Mouse (Mus musculus) layer of hippocampus, postnatal 36 days (tissue): ENCODE data around the gene Rps2. TPM values are rescaled to one million over a fixed set of nuclear protein-coding genes. Genes with fewer than 3 reads are reported as not detected.
"Not testable (repeated sequence)": the region's sequence is repeated elsewhere in the genome, so short reads cannot be mapped to it uniquely, and the experiment has no call there.

Experiments used
- DNase-seq, 2 experiments: peaks; one replicate each; pipeline ENCODE4 v3.0.0; 2022
- total RNA-seq, 2 experiments: library from RNA; stranded (reverse); gene quantifications; 2 replicates each; pipeline ENCODE4 v1.2.3; 2021

The Rps2 gene
- total RNA-seq, 2 experiments from 2014 or later: 326 to 349 TPM

- no peak for DNase-seq
These were observed 12.1 kb upstream of the Rps2 start for GRCm38 (mm10) chr17:24705821-24706220.

- DNase-seq: peak; percentile 93
These were observed 10.7 kb upstream of the Rps2 start, which contains the start of gene Tbl3 for GRCm38 (mm10) chr17:24706982-24707800. Tbl3 (minus strand) TSS chr17:24707660.

- no peak for DNase-seq
These were observed 10.0 kb upstream of the Rps2 start for GRCm38 (mm10) chr17:24707801-24708425.

GRCm38 (mm10) chr17:24708646-24709045, 9.3 kb upstream of the Rps2 start:
- DNase-seq: no peak

GRCm38 (mm10) chr17:24715556-24715955, 2.4 kb upstream of the Rps2 start:
- no peak for DNase-seq

- no peak for DNase-seq
These were observed 1.7 kb upstream of the Rps2 start for GRCm38 (mm10) chr17:24716166-24716682.

- DNase-seq: not testable (repeated sequence)
These were observed 1.0 kb downstream of the Rps2 start for GRCm38 (mm10) chr17:24718938-24719337.

GRCm38 (mm10) chr17:24719494-24720222, 1.7 kb downstream of the Rps2 start:
- DNase-seq: peak; percentile 97 to 98

GRCm38 (mm10) chr17:24720616-24721015, 2.7 kb downstream of the Rps2 start:
- not testable (repeated sequence) for DNase-seq

GRCm38 (mm10) chr17:24721383-24721955, 3.6 kb downstream of the Rps2 start:
- not testable (repeated sequence) for DNase-seq

GRCm38 (mm10) chr17:24722220-24722924, 4.5 kb downstream of the Rps2 start:
- DNase-seq: no peak

GRCm38 (mm10) chr17:24723122-24723880, 5.4 kb downstream of the Rps2 start:
- DNase-seq: no peak

GRCm38 (mm10) chr17:24723881-24724180, 5.9 kb downstream of the Rps2 start:
- DNase-seq: no peak

- peak; percentile 91 to 95 for DNase-seq
These were observed 6.3 kb downstream of the Rps2 start, which contains the start of gene Ndufb10 for GRCm38 (mm10) chr17:24724184-24724583. Ndufb10 (minus strand) TSS chr17:24724478.

GRCm38 (mm10) chr17:24725637-24726390, 7.9 kb downstream of the Rps2 start:
- DNase-seq: no peak

GRCm38 (mm10) chr17:24727618-24728017, 9.7 kb downstream of the Rps2 start, which contains the start of gene Rpl3l:
Rpl3l (plus strand) TSS chr17:24727820.
- DNase-seq: no peak

- DNase-seq: no peak
These were observed 10.3 kb downstream of the Rps2 start for GRCm38 (mm10) chr17:24728184-24728583.

GRCm38 (mm10) chr17:24729067-24729466, 11.2 kb downstream of the Rps2 start:
- no peak for DNase-seq

- no peak for DNase-seq
These were observed 12.9 kb downstream of the Rps2 start for GRCm38 (mm10) chr17:24730787-24731186.

- no peak for DNase-seq
These were observed 14.5 kb downstream of the Rps2 start for GRCm38 (mm10) chr17:24732233-24732935.
